Mouse (Mus musculus): ENCODE measurements around the gene Mical2.
A peak's percentile ranks its signal among the peaks of the same experiment; 100 is the strongest.

The Mical2 gene

GRCm38 (mm10) chr7:112400175-112400574, 174.5 kb downstream of the Mical2 start:
- peak; percentile 90 for DNase-seq (ENCODE audit: inconsistent ontology term)

GRCm38 (mm10) chr7:112405061-112405460, 179.4 kb downstream of the Mical2 start:
- no peak for DNase-seq (ENCODE audit: inconsistent ontology term)

- DNase-seq (ENCODE audit: inconsistent ontology term) = no peak
These were observed 179.9 kb downstream of the Mical2 start for GRCm38 (mm10) chr7:112405578-112405977.

- peak; percentile 85 for DNase-seq (ENCODE audit: inconsistent ontology term)
These were observed 181.9 kb downstream of the Mical2 start for GRCm38 (mm10) chr7:112407597-112407996.

- DNase-seq (ENCODE audit: inconsistent ontology term) = no peak
These were observed 184.3 kb downstream of the Mical2 start for GRCm38 (mm10) chr7:112409991-112410390.

- no peak for DNase-seq (ENCODE audit: inconsistent ontology term)
These were observed 187.6 kb downstream of the Mical2 start for GRCm38 (mm10) chr7:112413286-112413685.

GRCm38 (mm10) chr7:112416058-112416526, 190.4 kb downstream of the Mical2 start:
- peak; percentile 24 for DNase-seq (ENCODE audit: inconsistent ontology term)

- DNase-seq (ENCODE audit: inconsistent ontology term) = no peak
These were observed 191.3 kb downstream of the Mical2 start for GRCm38 (mm10) chr7:112416730-112417513.

- DNase-seq (ENCODE audit: inconsistent ontology term) = no peak
These were observed 191.9 kb downstream of the Mical2 start for GRCm38 (mm10) chr7:112417598-112417997.

- DNase-seq (ENCODE audit: inconsistent ontology term) = no peak
These were observed 197.8 kb downstream of the Mical2 start for GRCm38 (mm10) chr7:112423438-112423837.

- peak; percentile 64 for DNase-seq (ENCODE audit: inconsistent ontology term)
These were observed 201.2 kb downstream of the Mical2 start for GRCm38 (mm10) chr7:112426811-112427210.

GRCm38 (mm10) chr7:112427357-112428157, 201.9 kb downstream of the Mical2 start, which contains the start of gene Parva:
Gene Parva, plus strand, starts transcription at chr7:112427505.
- DNase-seq (ENCODE audit: inconsistent ontology term) = peak; percentile 96

GRCm38 (mm10) chr7:112428158-112428535, 202.5 kb downstream of the Mical2 start:
- peak; percentile 97 for DNase-seq (ENCODE audit: inconsistent ontology term)

GRCm38 (mm10) chr7:112439846-112440245, 214.2 kb downstream of the Mical2 start:
- no peak for DNase-seq (ENCODE audit: inconsistent ontology term)

GRCm38 (mm10) chr7:112444152-112444984, 218.7 kb downstream of the Mical2 start:
- no peak for DNase-seq (ENCODE audit: inconsistent ontology term)

GRCm38 (mm10) chr7:112444985-112445367, 219.3 kb downstream of the Mical2 start:
- DNase-seq (ENCODE audit: inconsistent ontology term) = no peak

- no peak for DNase-seq (ENCODE audit: inconsistent ontology term)
These were observed 220.8 kb downstream of the Mical2 start for GRCm38 (mm10) chr7:112446498-112446897.

GRCm38 (mm10) chr7:112449954-112450700, 224.5 kb downstream of the Mical2 start:
- no peak for DNase-seq (ENCODE audit: inconsistent ontology term)

GRCm38 (mm10) chr7:112452471-112452870, 226.8 kb downstream of the Mical2 start:
- DNase-seq (ENCODE audit: inconsistent ontology term) = no peak

GRCm38 (mm10) chr7:112453805-112454214, 228.2 kb downstream of the Mical2 start:
- DNase-seq (ENCODE audit: inconsistent ontology term) = peak; percentile 62

- DNase-seq (ENCODE audit: inconsistent ontology term) = no peak
These were observed 228.7 kb downstream of the Mical2 start for GRCm38 (mm10) chr7:112454380-112454779.
